Mouse (Mus musculus): Measurements from ENCODE around the gene Acox2. TPM values are rescaled to one million over a fixed set of nuclear protein-coding genes. Genes with fewer than 3 reads are reported as not detected.
A peak's percentile ranks its signal among the peaks of the same experiment; 100 is the strongest.

Acox2 gene
- polyA plus RNA-seq, 1 experiment from 2014 or later: 1.0 TPM

DNA sequence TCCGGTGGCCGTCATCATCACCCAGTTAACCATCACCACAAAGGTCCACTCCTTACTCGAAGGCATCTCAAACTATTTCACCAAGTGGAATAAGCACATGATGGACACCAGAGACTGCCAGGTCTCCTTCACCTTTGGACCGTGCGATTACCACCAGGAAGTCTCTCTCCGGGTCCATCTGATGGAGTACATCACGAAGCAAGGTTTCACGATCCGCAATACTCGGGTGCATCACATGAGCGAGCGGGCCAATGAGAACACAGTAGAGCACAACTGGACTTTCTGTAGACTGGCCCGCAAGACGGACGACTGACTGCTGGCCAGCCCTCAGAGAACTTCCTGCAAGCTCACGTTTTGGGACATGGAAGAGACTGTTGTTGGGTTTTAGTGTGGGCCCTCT is 36.6 kb downstream of the Acox2 start:
- ATAC-seq (replicated peaks; ENCODE audit: low FRiP score) (no peak), DNase-seq (ENCODE audit: low spot score) (peak; percentile 16)
- H3K36me3 ChIP-seq (ENCODE audit: control insufficient read depth, insufficient read depth, low read length): peaks cover 4% of the 10 kb centered on the region; the same call in 1 of the 2 replicates
- no peaks in the 10 kb centered on the region for H3K9me3 ChIP-seq (ENCODE audit: control insufficient read depth, low read length)
- peaks cover 3% of the 10 kb centered on the region; the same call in 1 of the 2 replicates for H3K4me1 ChIP-seq (replicated peaks; ENCODE audit: control insufficient read depth, insufficient read depth, low read length)
- H3K27ac ChIP-seq (ENCODE audit: low read depth, low read length): no peak overlapping the region
- 96% methylated on average over 16 of the region's 16 CpGs for WGBS
- H3K27me3 ChIP-seq (replicated peaks; ENCODE audit: control insufficient read depth, insufficient read depth, low read length): no peaks in the 10 kb centered on the region
- H3K4me2 ChIP-seq: no peak overlapping the region
- no peak overlapping the region for H3K4me3 ChIP-seq (ENCODE audit: low read depth, low read length)
- no peak overlapping the region for H3K9ac ChIP-seq (ENCODE audit: low read depth, low read length)

DNA sequence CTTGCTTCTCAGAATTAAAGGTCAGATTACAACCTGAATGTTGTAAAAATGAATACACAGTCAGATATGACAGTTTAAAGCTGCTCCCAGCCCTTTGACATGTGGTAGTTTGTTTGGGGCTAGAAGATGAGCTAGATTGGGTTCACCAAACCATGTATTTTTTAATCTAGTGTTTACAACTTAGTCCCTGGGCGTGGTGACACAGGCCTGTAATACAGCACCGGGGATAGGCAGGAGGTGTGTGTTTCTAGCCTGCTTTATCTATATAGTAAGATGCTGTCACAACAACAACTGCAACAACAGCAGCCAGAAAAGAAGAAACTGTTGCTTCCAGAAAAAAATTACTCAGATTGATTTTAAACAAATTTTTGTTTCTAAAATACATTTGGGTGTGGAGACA is 38.2 kb downstream of the Acox2 start:
- ATAC-seq (replicated peaks; ENCODE audit: low FRiP score): 0 out of 2 replicates have a peak, but pooled peaks have one; percentile 35
- H3K9ac ChIP-seq (ENCODE audit: low read depth, low read length): no peak overlapping the region
- 77% methylated on average over 2 of the region's 2 CpGs for WGBS

GRCm38 (mm10) chr14:8220306-8220705 is 38.8 kb downstream of the Acox2 start:
- no peaks in the 10 kb centered on the region for H3K9me3 ChIP-seq (ENCODE audit: control insufficient read depth, low read length)
- no peak overlapping the region for H3K27ac ChIP-seq (ENCODE audit: low read depth, low read length)
- no peak overlapping the region for H3K9ac ChIP-seq (ENCODE audit: low read depth, low read length)
- H3K36me3 ChIP-seq (ENCODE audit: control insufficient read depth, insufficient read depth, low read length): peaks cover 4% of the 10 kb centered on the region; the same call in 1 of the 2 replicates
- H3K4me3 ChIP-seq (ENCODE audit: low read depth, low read length): no peak overlapping the region
- H3K27me3 ChIP-seq (replicated peaks; ENCODE audit: control insufficient read depth, insufficient read depth, low read length): no peaks in the 10 kb centered on the region; the same call in 1 of the 2 replicates
- DNase-seq (ENCODE audit: low spot score) (no peak), ATAC-seq (replicated peaks; ENCODE audit: low FRiP score) (no peak)
- H3K4me1 ChIP-seq (replicated peaks; ENCODE audit: control insufficient read depth, insufficient read depth, low read length): peaks cover 11% of the 10 kb centered on the region; the same call in 1 of the 2 replicates
- no peak overlapping the region for H3K4me2 ChIP-seq
- 63% methylated on average over 7 of the region's 7 CpGs for WGBS

More for the DNA sequence above, 38.2 kb downstream of the Acox2 start:
- no peak overlapping the region for H3K4me2 ChIP-seq
- no peak for DNase-seq (ENCODE audit: low spot score)
- H3K9me3 ChIP-seq (ENCODE audit: control insufficient read depth, low read length): no peaks in the 10 kb centered on the region
- peaks cover 7% of the 10 kb centered on the region; the same call in 1 of the 2 replicates for H3K4me1 ChIP-seq (replicated peaks; ENCODE audit: control insufficient read depth, insufficient read depth, low read length)
- H3K4me3 ChIP-seq (ENCODE audit: low read depth, low read length): no peak overlapping the region
- H3K27me3 ChIP-seq (replicated peaks; ENCODE audit: control insufficient read depth, insufficient read depth, low read length): no peaks in the 10 kb centered on the region; the same call in 1 of the 2 replicates
- H3K27ac ChIP-seq (ENCODE audit: low read depth, low read length): no peak overlapping the region
- peaks cover 4% of the 10 kb centered on the region; the same call in 1 of the 2 replicates for H3K36me3 ChIP-seq (ENCODE audit: control insufficient read depth, insufficient read depth, low read length)

- Histone ChIP-seq H3K4me1 (replicated peaks; ENCODE audit: control insufficient read depth, insufficient read depth, low read length) (peaks cover 11% of the 10 kb centered on the region; the same call in 1 of the 2 replicates), H3K4me2 (no peak overlapping the region), H3K36me3 (ENCODE audit: control insufficient read depth, insufficient read depth, low read length) (peaks cover 4% of the 10 kb centered on the region; the same call in 1 of the 2 replicates), H3K4me3 (ENCODE audit: low read depth, low read length) (no peak overlapping the region), H3K27ac (ENCODE audit: low read depth, low read length) (no peak overlapping the region), H3K9me3 (ENCODE audit: control insufficient read depth, low read length) (no peaks in the 10 kb centered on the region), H3K9ac (ENCODE audit: low read depth, low read length) (no peak overlapping the region), H3K27me3 (replicated peaks; ENCODE audit: control insufficient read depth, insufficient read depth, low read length) (no peaks in the 10 kb centered on the region; the same call in 1 of the 2 replicates)
- WGBS: 84% methylated on average over 11 of the region's 11 CpGs
- ATAC-seq (replicated peaks; ENCODE audit: low FRiP score): no peak
- no peak for DNase-seq (ENCODE audit: low spot score)
These were observed 39.3 kb downstream of the Acox2 start for GRCm38 (mm10) chr14:8219876-8220275.

DNA sequence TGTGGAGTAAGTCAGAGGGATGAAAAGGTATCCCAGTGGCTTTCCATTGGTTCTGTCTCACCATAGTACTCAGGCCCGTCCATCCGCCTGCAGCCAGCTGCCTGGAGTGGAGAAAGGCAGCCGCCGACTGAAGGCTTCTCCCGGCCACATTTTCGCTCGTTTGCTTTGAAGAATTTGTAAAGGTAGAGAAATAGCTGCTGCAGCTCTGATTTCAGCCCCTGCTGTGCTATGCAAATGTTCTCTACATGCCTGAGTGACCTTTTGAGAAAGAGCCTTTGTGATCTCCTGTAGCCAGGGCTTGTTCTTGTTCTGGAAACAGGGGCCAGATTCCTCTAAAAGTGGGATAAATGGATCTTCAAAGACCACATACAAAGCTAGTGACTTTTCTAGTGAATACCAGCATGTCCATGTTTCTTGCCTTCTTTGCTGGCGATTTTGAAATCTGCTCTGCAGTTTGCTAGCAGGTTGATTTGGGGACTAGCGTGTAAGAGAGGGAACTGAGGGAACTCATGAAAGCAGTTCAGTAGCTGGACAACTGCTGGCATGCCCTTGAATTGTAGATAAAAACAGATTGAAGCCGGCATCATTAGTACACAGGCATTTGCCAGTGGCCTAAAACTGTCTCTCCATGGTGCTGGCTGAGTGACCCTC is 40.3 kb downstream of the Acox2 start:
- H3K27me3 ChIP-seq (replicated peaks; ENCODE audit: control insufficient read depth, insufficient read depth, low read length): no peaks in the 10 kb centered on the region; the same call in 1 of the 2 replicates
- WGBS: 56% methylated on average over 10 of the region's 10 CpGs
- no peak overlapping the region for H3K4me2 ChIP-seq
- no peak overlapping the region for H3K9ac ChIP-seq (ENCODE audit: low read depth, low read length)
- H3K9me3 ChIP-seq (ENCODE audit: control insufficient read depth, low read length): no peaks in the 10 kb centered on the region
- H3K4me3 ChIP-seq (ENCODE audit: low read depth, low read length): no peak overlapping the region
- no peak for DNase-seq (ENCODE audit: low spot score)
- no peak for ATAC-seq (replicated peaks; ENCODE audit: low FRiP score)
- peaks cover 4% of the 10 kb centered on the region; the same call in 1 of the 2 replicates for H3K36me3 ChIP-seq (ENCODE audit: control insufficient read depth, insufficient read depth, low read length)
- no peak overlapping the region for H3K27ac ChIP-seq (ENCODE audit: low read depth, low read length)
- H3K4me1 ChIP-seq (replicated peaks; ENCODE audit: control insufficient read depth, insufficient read depth, low read length): peaks cover 10% of the 10 kb centered on the region; the same call in 1 of the 2 replicates

GRCm38 (mm10) chr14:8218238-8218637 is 40.9 kb downstream of the Acox2 start:
- Histone ChIP-seq H3K9ac (ENCODE audit: low read depth, low read length) (no peak overlapping the region), H3K27ac (ENCODE audit: low read depth, low read length) (no peak overlapping the region), H3K4me2 (no peak overlapping the region), H3K9me3 (ENCODE audit: control insufficient read depth, low read length) (no peaks in the 10 kb centered on the region), H3K4me3 (ENCODE audit: low read depth, low read length) (no peak overlapping the region), H3K4me1 (replicated peaks; ENCODE audit: control insufficient read depth, insufficient read depth, low read length) (peaks cover 8% of the 10 kb centered on the region; the same call in 1 of the 2 replicates), H3K36me3 (ENCODE audit: control insufficient read depth, insufficient read depth, low read length) (peaks cover 4% of the 10 kb centered on the region; the same call in 1 of the 2 replicates), H3K27me3 (replicated peaks; ENCODE audit: control insufficient read depth, insufficient read depth, low read length) (no peaks in the 10 kb centered on the region; the same call in 1 of the 2 replicates)
- no peak for ATAC-seq (replicated peaks; ENCODE audit: low FRiP score)
- 70% methylated on average over 7 of the region's 7 CpGs for WGBS
- DNase-seq (ENCODE audit: low spot score): no peak

- ATAC-seq (replicated peaks; ENCODE audit: low FRiP score): no peak
- no peak for DNase-seq (ENCODE audit: low spot score)
- Histone ChIP-seq H3K9ac (ENCODE audit: low read depth, low read length) (no peak overlapping the region), H3K4me2 (peak overlapping the region; percentile 94), H3K9me3 (ENCODE audit: control insufficient read depth, low read length) (no peaks in the 10 kb centered on the region), H3K27me3 (replicated peaks; ENCODE audit: control insufficient read depth, insufficient read depth, low read length) (no peaks in the 10 kb centered on the region; the same call in 1 of the 2 replicates), H3K4me3 (ENCODE audit: low read depth, low read length) (no peak overlapping the region), H3K36me3 (ENCODE audit: control insufficient read depth, insufficient read depth, low read length) (no peaks in the 10 kb centered on the region), H3K4me1 (replicated peaks; ENCODE audit: control insufficient read depth, insufficient read depth, low read length) (peaks cover 8% of the 10 kb centered on the region; the same call in 1 of the 2 replicates), H3K27ac (ENCODE audit: low read depth, low read length) (no peak overlapping the region)
- 57% methylated on average over 5 of the region's 5 CpGs for WGBS
These were observed 43.1 kb downstream of the Acox2 start for GRCm38 (mm10) chr14:8216100-8216499.

GRCm38 (mm10) chr14:8215208-8215778 is 43.9 kb downstream of the Acox2 start:
- ATAC-seq (replicated peaks; ENCODE audit: low FRiP score) (no peak), DNase-seq (ENCODE audit: low spot score) (peak; percentile 42)
- peak overlapping the region; percentile 92; the same call in 1 of the 2 replicates for H3K9ac ChIP-seq (ENCODE audit: low read depth, low read length)
- no peaks in the 10 kb centered on the region for H3K9me3 ChIP-seq (ENCODE audit: control insufficient read depth, low read length)
- H3K4me1 ChIP-seq (replicated peaks; ENCODE audit: control insufficient read depth, insufficient read depth, low read length): peaks cover 8% of the 10 kb centered on the region; the same call in 1 of the 2 replicates
- no peaks in the 10 kb centered on the region; the same call in 1 of the 2 replicates for H3K27me3 ChIP-seq (replicated peaks; ENCODE audit: control insufficient read depth, insufficient read depth, low read length)
- H3K4me3 ChIP-seq (ENCODE audit: low read depth, low read length): peak overlapping the region; percentile 79
- H3K27ac ChIP-seq (ENCODE audit: low read depth, low read length): no peak overlapping the region
- peak overlapping the region; percentile 94 for H3K4me2 ChIP-seq
- no peaks in the 10 kb centered on the region for H3K36me3 ChIP-seq (ENCODE audit: control insufficient read depth, insufficient read depth, low read length)
- WGBS: 21% methylated on average over 21 of the region's 21 CpGs

Data from liver, embryonic 11.5 days (tissue).